Mouse (Mus musculus) forebrain, postnatal 0 days (tissue): ENCODE measurements around the gene Spg20. TPM values are rescaled to one million over a fixed set of nuclear protein-coding genes. Genes with fewer than 3 reads are reported as not detected.

Experiments
- ATAC-seq: fragments of 200-750 bp; cut with Nextera tagmentation; 2 replicates; pipeline ENCODE4 v1.8.0; 2017; ENCODE audit warnings: mild to moderate bottlenecking, moderate library complexity
- DNase-seq: peaks from one replicate; pipeline ENCODE4 v3.0.0-alpha.2; 2015
- H3K27ac ChIP-seq: fragments of 300-500 bp; sonication (generic); 2 replicates; pipeline ENCODE4 v1.5.1; 2014; ENCODE audit warnings: low read depth, mild to moderate bottlenecking, antibody characterized with exemption, low read length, moderate library complexity, mixed read lengths
- H3K27me3 ChIP-seq: fragments of 300-500 bp; sonication (generic); 2 replicates; pipeline ENCODE4 v1.6.1; 2014; ENCODE audit warnings: mild to moderate bottlenecking, low read length, mixed read lengths; ENCODE audit not compliant: insufficient read depth
- H3K36me3 ChIP-seq: fragments of 300-500 bp; sonication (generic); 2 replicates; pipeline ENCODE4 v1.6.1; 2014; ENCODE audit warnings: mild to moderate bottlenecking, moderate library complexity; ENCODE audit not compliant: insufficient read depth
- H3K4me1 ChIP-seq: fragments of 300-500 bp; sonication (generic); 2 replicates; pipeline ENCODE4 v1.6.1; 2014; ENCODE audit warnings: antibody characterized with exemption; ENCODE audit not compliant: insufficient read depth
- H3K4me2 ChIP-seq: fragments of 300-500 bp; sonication (generic); 2 replicates; pipeline ENCODE4 v1.6.1; 2014; ENCODE audit warnings: low read depth, mild to moderate bottlenecking, moderate library complexity
- H3K4me3 ChIP-seq: fragments of 300-500 bp; sonication (generic); 2 replicates; pipeline ENCODE4 v1.5.1; 2014; ENCODE audit warnings: low read depth, low read length, mixed read lengths
- H3K9ac ChIP-seq: fragments of 300-500 bp; sonication (generic); 2 replicates; pipeline ENCODE4 v1.6.1; 2014; ENCODE audit warnings: mild to moderate bottlenecking
- H3K9me3 ChIP-seq: fragments of 300-500 bp; sonication (generic); 2 replicates; pipeline ENCODE4 v1.6.1; 2016; ENCODE audit warnings: low read length
- CTCF ChIP-seq: sonication (generic); IDR thresholded peaks from 2 replicates; pipeline ENCODE4 v1.5.1; 2016; ENCODE audit warnings: antibody characterized with exemption, control low read depth, low read depth
- WGBS: fragments of 180-500 bp; shearing (Covaris S2); extraction: QIAGEN DNeasy Blood & Tissue Kit; methylation state at CpG from one replicate; pipeline ENCODE4 v1.1.7; 2014; 5-methylcytosine and 5-hydroxymethylcytosine counted together
- microRNA-seq, 2 experiments: library from miRNA; unstranded; fragments of <30 nt; microRNA quantifications; one replicate each; pipeline ENCODE4; 2016
- polyA plus RNA-seq: library from polyadenylated mRNA; unstranded; fragments of >200 nt; fragmentation: Nextera tagmentation; extraction: Ambion mirVana; gene quantifications from 2 replicates; pipeline ENCODE4 v1.2.1, GENCODE M21; 2015
- total RNA-seq: library from RNA; depleted of rRNA; stranded (reverse); fragments of >200 nt; gene quantifications from 2 replicates; pipeline ENCODE4 v1.2.3, GENCODE M21; 2014; rRNA removed

The Spg20 gene
- total and polyA plus RNA-seq, 2 experiments from 2014 or later = 9.2 to 14.7 TPM

- H3K4me1 ChIP-seq = peaks cover 5% of the 10 kb centered on the region; the same call in 1 of the 2 replicates
- no peak overlapping the region for H3K9ac ChIP-seq
- no peaks in the 10 kb centered on the region for H3K9me3 ChIP-seq
- no peak overlapping the region for H3K4me3 ChIP-seq
- 32% methylated on average over 5 of the region's 5 CpGs for WGBS
- no peaks in the 10 kb centered on the region for H3K36me3 ChIP-seq
- no peak overlapping the region for H3K27ac ChIP-seq
- H3K27me3 ChIP-seq = no peaks in the 10 kb centered on the region
- ATAC-seq (peak; percentile 85), DNase-seq (peak; percentile 25)
- TF ChIP-seq CTCF = no peak
- no peak overlapping the region for H3K4me2 ChIP-seq
These were observed 45.5 kb downstream of the Spg20 start for GRCm38 (mm10) chr3:55157413-55157812.

GRCm38 (mm10) chr3:55161144-55161543 lies 49.2 kb downstream of the Spg20 start:
- Histone ChIP-seq H3K4me3 (no peak overlapping the region), H3K9me3 (no peaks in the 10 kb centered on the region), H3K9ac (no peak overlapping the region), H3K4me2 (no peak overlapping the region), H3K36me3 (no peaks in the 10 kb centered on the region), H3K27ac (no peak overlapping the region), H3K27me3 (no peaks in the 10 kb centered on the region), H3K4me1 (peaks cover 5% of the 10 kb centered on the region; the same call in 1 of the 2 replicates)
- WGBS = 56% methylated on average over 7 of the region's 7 CpGs
- no peak for TF ChIP-seq CTCF
- ATAC-seq (0 out of 2 replicates have a peak, but pooled peaks have one; percentile 16), DNase-seq (no peak)

GRCm38 (mm10) chr3:55163510-55163909 lies 51.6 kb downstream of the Spg20 start:
- H3K27me3 ChIP-seq = no peaks in the 10 kb centered on the region
- no peak overlapping the region for H3K4me3 ChIP-seq
- H3K9ac ChIP-seq = no peak overlapping the region
- no peaks in the 10 kb centered on the region for H3K36me3 ChIP-seq
- H3K9me3 ChIP-seq = no peaks in the 10 kb centered on the region
- TF ChIP-seq CTCF = no peak
- DNase-seq (no peak), ATAC-seq (peak; percentile 32; the same call in 1 of the 2 replicates)
- H3K4me2 ChIP-seq = no peak overlapping the region
- H3K4me1 ChIP-seq = no peaks in the 10 kb centered on the region
- WGBS = 53% methylated on average over 4 of the region's 4 CpGs
- H3K27ac ChIP-seq = no peak overlapping the region

GRCm38 (mm10) chr3:55172478-55172877 lies 60.6 kb downstream of the Spg20 start:
- Histone ChIP-seq H3K9ac (no peak overlapping the region), H3K9me3 (no peaks in the 10 kb centered on the region), H3K36me3 (no peaks in the 10 kb centered on the region), H3K27ac (no peak overlapping the region), H3K4me3 (no peak overlapping the region), H3K4me1 (no peaks in the 10 kb centered on the region), H3K27me3 (no peaks in the 10 kb centered on the region), H3K4me2 (no peak overlapping the region)
- WGBS = 83% methylated on average over 3 of the region's 3 CpGs
- 0 out of 2 replicates have a peak, but pooled peaks have one; percentile 5 for TF ChIP-seq CTCF
- DNase-seq (no peak), ATAC-seq (no peak)

- TF ChIP-seq CTCF = no peak
- Histone ChIP-seq H3K9ac (no peak overlapping the region), H3K36me3 (no peaks in the 10 kb centered on the region), H3K27me3 (no peaks in the 10 kb centered on the region), H3K27ac (no peak overlapping the region), H3K9me3 (no peaks in the 10 kb centered on the region), H3K4me2 (no peak overlapping the region), H3K4me3 (no peak overlapping the region), H3K4me1 (no peaks in the 10 kb centered on the region)
- WGBS = 61% methylated on average over 6 of the region's 6 CpGs
- no peak; the same call in 1 of the 2 replicates for ATAC-seq
- no peak for DNase-seq
These were observed 65.4 kb downstream of the Spg20 start for GRCm38 (mm10) chr3:55177271-55177670.

- no peak for TF ChIP-seq CTCF
- 96% methylated on average over 22 of the region's 22 CpGs for WGBS
- Histone ChIP-seq H3K4me3 (no peak within 1 kb of the TSS), H3K27me3 (no peaks in the 10 kb centered on the region), H3K4me2 (no peak within 1 kb of the TSS), H3K9ac (no peak within 1 kb of the TSS), H3K9me3 (no peaks in the 10 kb centered on the region), H3K36me3 (no peaks in the 10 kb centered on the region), H3K4me1 (no peaks in the 10 kb centered on the region), H3K27ac (no peak within 1 kb of the TSS)
- DNase-seq (no peak), ATAC-seq (no peak)
These were observed 69.9 kb downstream of the Spg20 start, which contains the start of gene Sohlh2 for GRCm38 (mm10) chr3:55181766-55182165. Sohlh2 (plus strand) TSS chr3:55182028.

Small RNA genes lying within 50 kb of the gene (microRNA-seq; reads per million reads assigned to microRNA genes)
- gene Gm22029 = 0 reads per million in 2 experiments

Other genes with a start within 250 kb of the Spg20 start
- gene Sertm1, start 196.2 kb upstream of the Spg20 start, total RNA-seq = 36.2 and 46.3 TPM in 2 replicates
- gene Sertm1, start 196.2 kb upstream of the Spg20 start, polyA plus RNA-seq = 3.8 and 4.5 TPM in 2 replicates
- gene Ccna1, start 56.6 kb upstream of the Spg20 start, total RNA-seq = 2.2 and 3.1 TPM in 2 replicates
- 4.3 and 5.6 TPM in 2 replicates for gene Ccna1, start 56.6 kb upstream of the Spg20 start, polyA plus RNA-seq
- gene Ccdc169, start 25.2 kb downstream of the Spg20 start, total RNA-seq = 0.08 TPM in 1 of 2 replicates, not detected in the other
- gene Ccdc169, start 25.2 kb downstream of the Spg20 start, polyA plus RNA-seq = 0.06 TPM in 1 of 2 replicates, not detected in the other
- not detected in 2 replicates for gene Sohlh2, start 69.9 kb downstream of the Spg20 start, total RNA-seq
- not detected in 2 replicates for gene Sohlh2, start 69.9 kb downstream of the Spg20 start, polyA plus RNA-seq
- 311 and 347 TPM in 2 replicates for gene Dclk1, start 130.3 kb downstream of the Spg20 start, total RNA-seq
- 143 and 219 TPM in 2 replicates for gene Dclk1, start 130.3 kb downstream of the Spg20 start, polyA plus RNA-seq